Mouse (Mus musculus) stomach, adult 2 months (tissue): ENCODE results near the gene Ndst2. TPM values are rescaled to one million over a fixed set of nuclear protein-coding genes. Genes with fewer than 3 reads are reported as not detected.

Source experiments
- polyA plus RNA-seq: library from polyadenylated mRNA; depleted of rRNA; stranded (reverse); fragments of >200 nt; gene quantifications from 2 replicates; pipeline ENCODE4 v1.2.3, GENCODE M21; 2012; rRNA removed

Gene Ndst2
- polyA plus RNA-seq, result 13.8 and 17.6 TPM in 2 replicates

DNA sequence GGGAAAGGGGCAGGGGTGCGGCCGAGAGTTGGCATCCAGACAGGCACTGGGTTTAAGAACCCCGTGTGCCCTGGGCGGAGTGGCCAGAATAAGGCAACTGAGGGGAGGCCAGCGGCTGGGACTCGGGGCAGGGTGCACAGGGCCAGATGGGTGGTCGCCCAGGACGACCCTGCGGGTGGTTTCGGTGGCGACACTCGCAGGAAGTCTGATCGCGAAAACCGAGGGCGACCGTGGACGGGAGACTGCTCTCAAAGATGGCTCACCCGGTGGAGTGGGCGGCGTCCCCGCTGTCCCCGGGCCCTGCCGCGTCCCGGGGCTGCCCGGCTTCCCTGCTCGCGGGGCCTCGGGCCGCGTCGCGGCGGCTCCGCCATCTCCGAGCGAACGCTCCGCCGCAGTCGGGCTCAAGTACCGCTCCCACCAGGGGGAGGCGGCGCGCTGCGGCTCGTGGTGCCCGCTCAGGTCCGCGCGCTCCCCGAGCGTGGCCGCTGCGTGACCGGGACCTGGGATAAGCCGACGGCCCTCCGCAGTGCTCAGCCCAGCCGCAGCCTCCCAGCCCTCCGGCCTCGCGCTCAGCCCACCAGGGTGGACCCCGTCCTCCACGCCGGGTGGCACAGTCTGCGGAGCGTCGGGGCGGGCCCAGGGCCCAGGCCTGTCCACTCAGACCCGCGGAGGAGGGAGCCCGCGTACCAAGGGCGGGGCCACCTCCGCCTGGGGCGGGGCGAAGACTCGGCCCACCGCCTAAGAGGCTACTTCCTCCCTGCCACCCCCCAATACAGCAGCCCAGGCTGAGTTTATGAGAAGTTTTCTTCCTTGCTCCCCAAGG, at the start of gene Ndst2:
Ndst2 (minus strand) TSS at position 611 of the 823 bp plus-strand sequence.

DNA sequence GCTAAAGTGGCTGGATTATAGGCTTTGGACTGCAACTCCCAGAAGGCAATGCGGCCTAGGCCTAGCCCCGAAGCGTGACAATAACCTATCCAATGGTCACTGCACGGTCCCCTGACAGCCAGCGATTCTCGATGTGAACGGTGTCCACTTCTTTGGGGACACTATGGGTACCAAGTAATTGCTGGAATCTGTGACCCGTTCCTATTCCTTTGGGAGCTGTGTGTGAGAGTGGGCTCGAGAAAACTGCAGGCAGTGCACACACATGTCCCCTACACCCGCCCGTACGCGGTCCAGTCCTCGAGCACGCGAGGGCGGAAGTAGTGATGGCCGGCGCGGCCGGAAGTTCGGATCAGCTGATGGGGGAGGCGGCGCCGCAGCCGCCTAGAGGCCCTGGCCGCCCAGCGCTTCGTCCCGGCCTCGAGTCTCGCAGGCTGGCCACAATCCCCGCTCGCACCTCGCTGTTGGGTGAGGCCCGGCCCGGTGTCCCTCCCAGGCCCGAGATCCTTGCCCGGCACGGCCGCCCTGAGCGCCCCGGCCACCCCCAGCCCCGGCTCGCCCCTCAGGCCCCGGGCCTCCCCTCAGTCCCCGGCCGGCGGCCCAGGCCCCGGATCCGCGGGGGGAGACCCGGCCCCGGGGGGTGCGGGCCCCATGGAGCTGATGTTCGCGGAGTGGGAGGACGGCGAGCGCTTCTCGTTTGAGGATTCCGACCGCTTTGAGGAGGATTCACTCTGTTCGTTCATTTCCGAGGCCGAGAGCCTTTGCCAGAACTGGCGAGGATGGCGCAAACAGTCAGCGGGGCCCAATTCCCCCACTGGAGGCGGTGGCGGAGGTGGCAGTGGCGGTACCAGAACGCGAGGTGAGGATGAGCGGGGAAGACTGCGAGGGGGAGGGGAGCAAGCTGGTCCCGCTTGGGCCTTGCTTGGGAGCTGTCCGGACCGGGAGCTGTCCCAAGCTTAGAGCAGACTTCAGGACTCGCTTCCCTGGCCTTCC, 26.9 kb downstream of the Ndst2 start, which contains the start of gene Zswim8:
Zswim8 (plus strand) TSS at position 352 of the 990 bp plus-strand sequence.

DNA sequence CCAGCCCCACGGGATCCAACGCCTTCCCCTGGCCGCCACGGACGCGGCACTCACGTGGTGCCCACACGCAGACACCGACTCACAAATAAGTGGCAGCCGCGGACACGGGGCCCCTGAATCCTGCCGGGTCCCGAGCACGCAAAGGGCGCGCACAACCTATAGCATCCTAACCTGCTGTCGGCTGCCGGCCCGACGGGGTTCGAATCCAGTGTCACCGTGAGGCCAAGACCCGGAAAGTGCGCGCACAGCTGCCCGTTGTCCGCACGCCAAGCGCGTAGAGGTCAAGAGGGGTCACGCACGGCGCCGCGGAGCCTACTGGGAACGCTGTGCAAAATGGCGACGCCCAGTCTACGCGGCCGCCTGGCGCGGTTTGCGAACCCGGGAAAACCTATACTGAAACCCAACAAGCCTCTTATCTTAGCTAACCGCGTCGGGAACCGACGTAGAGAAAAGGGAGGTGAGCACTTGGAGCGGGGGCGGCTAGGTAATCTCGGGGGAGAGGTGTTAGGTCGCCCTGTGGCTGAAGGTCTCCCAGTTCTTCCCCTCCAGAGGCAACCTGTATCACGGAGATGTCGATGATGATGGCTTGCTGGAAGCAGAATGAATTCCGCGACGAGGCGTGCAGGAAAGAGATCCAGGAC, 31.5 kb downstream of the Ndst2 start, which contains the start of gene Chchd1:
Chchd1 (plus strand) TSS at position 266 of the 641 bp plus-strand sequence.

DNA sequence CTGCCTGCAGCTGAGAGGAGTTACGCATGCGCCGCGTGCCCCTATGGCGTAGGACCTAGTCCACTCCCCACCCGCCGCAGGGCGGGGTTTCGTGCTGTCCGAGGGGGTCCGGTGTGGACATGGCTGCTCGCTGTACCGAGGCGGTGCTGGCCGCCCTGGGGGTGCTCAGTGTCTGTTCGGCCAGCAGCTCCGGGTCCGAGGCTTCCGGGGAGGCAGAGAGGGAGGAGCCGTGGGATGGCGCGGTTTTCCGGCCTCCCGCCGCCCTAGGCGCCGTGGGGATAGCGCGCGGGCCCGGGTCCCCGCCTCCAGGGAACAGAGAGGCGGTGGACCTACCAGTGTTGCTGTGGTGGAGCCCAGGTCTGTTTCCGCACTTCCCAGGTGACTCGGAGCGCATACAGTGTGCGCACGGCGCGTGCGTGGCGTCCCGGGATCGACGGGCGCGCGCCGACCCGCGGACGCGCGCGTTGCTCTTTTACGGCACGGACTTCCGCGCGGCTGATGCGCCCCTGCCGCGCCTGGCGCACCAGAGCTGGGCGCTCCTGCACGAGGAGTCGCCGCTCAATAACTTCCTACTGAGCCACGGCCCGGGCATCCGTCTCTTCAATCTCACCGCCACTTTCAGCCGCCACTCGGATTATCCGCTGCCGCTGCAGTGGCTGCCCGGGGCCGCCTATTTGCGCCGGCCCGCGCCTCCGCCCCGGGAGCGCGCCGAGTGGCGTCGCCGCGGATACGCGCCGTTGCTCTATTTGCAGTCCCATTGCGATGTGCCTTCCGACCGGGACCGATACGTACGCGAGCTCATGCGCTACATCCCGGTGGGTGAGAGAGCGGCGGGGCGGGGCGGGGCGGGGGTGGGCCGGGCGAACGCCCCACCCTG, 39.2 kb downstream of the Ndst2 start, which contains the start of gene Fut11:
Fut11 (plus strand) TSS at position 85 of the 877 bp plus-strand sequence.

DNA sequence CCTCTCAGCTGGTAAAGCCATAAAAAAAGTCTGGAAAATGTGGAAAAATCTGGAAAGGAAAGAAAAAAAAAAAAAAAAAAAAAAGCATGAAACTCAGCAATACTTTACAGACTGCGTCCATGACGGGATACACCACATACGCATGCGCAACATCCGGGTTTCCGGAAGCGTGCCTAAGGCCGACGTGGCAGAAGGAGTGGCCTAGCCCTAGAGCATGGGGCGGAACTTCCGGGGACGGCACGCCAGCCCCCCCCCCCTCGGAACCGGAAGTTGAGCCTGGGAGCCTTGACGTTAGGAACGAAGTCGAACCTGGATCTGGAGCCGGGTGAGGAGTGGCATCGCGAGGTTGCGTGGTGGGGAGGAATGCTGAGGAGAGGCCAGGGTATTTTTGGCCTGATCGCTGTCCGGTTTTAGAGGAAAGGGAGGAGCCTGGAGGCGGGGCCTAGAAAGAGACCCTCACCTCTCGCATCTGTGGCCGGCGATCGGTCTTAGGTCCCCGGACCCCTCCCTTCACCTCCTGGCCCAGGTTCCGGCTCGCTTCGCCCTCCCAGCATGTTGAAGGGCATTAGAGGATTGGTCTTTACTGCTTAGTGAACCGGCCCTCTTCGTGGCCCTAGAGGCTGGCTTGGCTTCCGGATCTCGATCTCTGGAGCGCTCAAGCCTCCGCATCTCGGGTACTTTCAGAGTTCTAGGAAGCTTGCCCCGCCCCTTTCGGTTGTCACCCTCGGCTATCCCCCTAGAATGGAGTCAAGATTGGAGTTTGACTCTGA, 60.1 kb downstream of the Ndst2 start, which contains the start of gene Sec24c:
Sec24c (plus strand) TSS at position 245 of the 770 bp plus-strand sequence.

Other genes with a start within 250 kb of the Ndst2 start
- 0.05 and 0.18 TPM in 2 replicates for gene Mss51, start 237.7 kb downstream of the Ndst2 start, polyA plus RNA-seq
- gene Ppp3cb, start 188.0 kb downstream of the Ndst2 start, polyA plus RNA-seq, result 0.71 and 1.4 TPM in 2 replicates
- 2.3 and 3.7 TPM in 2 replicates for gene Usp54, start 93.5 kb downstream of the Ndst2 start, polyA plus RNA-seq
- 2.5 and 4.2 TPM in 2 replicates for gene Myoz1, start 78.0 kb downstream of the Ndst2 start, polyA plus RNA-seq
- gene Synpo2l, start 66.2 kb downstream of the Ndst2 start, polyA plus RNA-seq, result 0.51 and 1.4 TPM in 2 replicates
- 79.9 and 86.1 TPM in 2 replicates for gene Sec24c, start 60.3 kb downstream of the Ndst2 start, polyA plus RNA-seq
- gene Fut11, start 39.6 kb downstream of the Ndst2 start, polyA plus RNA-seq, result 6.0 and 12.6 TPM in 2 replicates
- gene Chchd1, start 31.6 kb downstream of the Ndst2 start, polyA plus RNA-seq, result 2.7 and 3.3 TPM in 2 replicates
- gene Zswim8, start 27.0 kb downstream of the Ndst2 start, polyA plus RNA-seq, result 97.5 and 98.3 TPM in 2 replicates
- gene Camk2g, start 59.5 kb upstream of the Ndst2 start, polyA plus RNA-seq, result 15.2 and 19.8 TPM in 2 replicates
- gene Plau, start 102.1 kb upstream of the Ndst2 start, polyA plus RNA-seq, result 1.3 and 2.9 TPM in 2 replicates
- 15.3 and 21.8 TPM in 2 replicates for gene Vcl, start 194.8 kb upstream of the Ndst2 start, polyA plus RNA-seq